Mouse (Mus musculus) olfactory bulb, adult 2 months (tissue): ENCODE measurements around the gene Tspan18. TPM values are rescaled to one million over a fixed set of nuclear protein-coding genes. Genes with fewer than 3 reads are reported as not detected.

Experiments
- H3K27ac ChIP-seq: fragments of 200-500 bp; 2 replicates; pipeline ENCODE4 v1.5.1; 2012; ENCODE audit warnings: low read depth, low read length; ENCODE audit not compliant: insufficient read depth
- H3K4me1 ChIP-seq: fragments of 200-500 bp; 2 replicates; pipeline ENCODE4 v1.6.1; 2012; ENCODE audit warnings: low read length; ENCODE audit not compliant: control insufficient read depth, insufficient read depth
- H3K4me3 ChIP-seq: fragments of 200-500 bp; 2 replicates; pipeline ENCODE4 v1.5.1; 2012; ENCODE audit warnings: mild to moderate bottlenecking, low read depth, low read length, moderate library complexity; ENCODE audit not compliant: insufficient read depth
- CTCF ChIP-seq: fragments of 200-500 bp; IDR thresholded peaks from 2 replicates; pipeline ENCODE4 v1.5.1; 2012; ENCODE audit warnings: low read depth, mild to moderate bottlenecking, low read length, moderate library complexity; ENCODE audit not compliant: insufficient read depth
- POLR2A ChIP-seq: fragments of 200-500 bp; IDR thresholded peaks from 2 replicates; pipeline ENCODE4 v1.6.1; 2012; ENCODE audit warnings: mild to moderate bottlenecking, low read depth, low read length, moderate library complexity; ENCODE audit not compliant: insufficient read depth
- WGBS: fragments of 180-500 bp; shearing (Covaris S2); methylation state at CpG from one replicate; pipeline ENCODE4 v1.1.7; 2018; 5-methylcytosine and 5-hydroxymethylcytosine counted together
- polyA plus RNA-seq: library from polyadenylated mRNA; stranded (reverse); fragments of >200 nt; gene quantifications from 2 replicates; pipeline ENCODE4 v1.2.4, GENCODE M21; 2012; ENCODE audit warnings: low replicate concordance; ENCODE audit not compliant: missing spikeins, insufficient read depth, insufficient read length

Tspan18 gene
- polyA plus RNA-seq, 1 experiment, result not detected

DNA sequence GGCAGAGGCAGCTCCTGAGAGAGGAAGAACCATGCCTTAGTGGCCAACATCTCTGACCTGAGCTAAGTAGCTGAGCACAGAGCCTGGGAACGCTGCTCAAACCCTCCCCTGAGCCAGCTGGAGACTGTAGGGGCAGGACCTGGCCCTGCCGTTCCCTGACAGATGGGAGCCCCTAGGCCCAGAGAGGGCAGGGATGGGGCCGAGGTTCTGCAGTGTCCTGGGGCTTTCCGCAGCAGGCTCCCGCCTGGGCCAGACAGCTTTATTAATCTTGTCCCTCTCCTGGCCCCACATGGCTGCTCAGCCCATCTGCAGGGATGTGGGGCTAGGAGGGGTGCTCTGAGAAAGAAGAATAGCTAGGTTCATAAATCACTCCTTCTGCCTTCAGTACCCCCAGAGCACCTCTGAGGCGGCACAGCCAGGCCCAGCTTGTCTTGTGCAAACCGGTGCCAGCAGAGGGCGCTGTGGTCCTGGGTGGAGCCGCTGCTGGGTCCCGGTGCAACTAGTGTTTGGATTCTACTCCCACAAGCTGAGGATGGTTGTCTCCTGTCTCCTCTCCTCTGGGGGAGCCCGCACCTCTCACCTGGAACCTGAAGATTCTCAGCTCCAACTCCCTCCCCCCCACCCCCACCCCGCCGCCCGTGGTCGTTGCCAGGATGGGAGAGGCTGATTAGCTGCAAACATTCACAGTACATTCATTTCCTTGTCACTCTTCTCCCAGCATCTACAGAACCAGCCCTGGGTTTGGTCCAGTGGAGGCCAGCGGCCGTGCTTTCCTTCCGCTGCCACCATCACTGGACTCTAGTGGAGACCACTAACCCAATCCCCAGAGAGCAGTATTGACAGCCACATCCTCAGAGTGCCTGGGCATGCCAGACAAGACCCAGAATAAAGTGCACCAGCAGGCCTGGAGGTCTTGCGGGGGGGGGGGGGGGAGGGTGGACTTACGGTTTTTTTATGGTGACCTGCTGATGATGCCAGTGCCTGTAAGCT is 107.4 kb downstream of the Tspan18 start:
- peak; percentile 84 for TF ChIP-seq CTCF
- TF ChIP-seq POLR2A, result no peak
- H3K27ac ChIP-seq, result no peak overlapping the region
- 14% methylated on average over 20 of the region's 20 CpGs for WGBS

DNA sequence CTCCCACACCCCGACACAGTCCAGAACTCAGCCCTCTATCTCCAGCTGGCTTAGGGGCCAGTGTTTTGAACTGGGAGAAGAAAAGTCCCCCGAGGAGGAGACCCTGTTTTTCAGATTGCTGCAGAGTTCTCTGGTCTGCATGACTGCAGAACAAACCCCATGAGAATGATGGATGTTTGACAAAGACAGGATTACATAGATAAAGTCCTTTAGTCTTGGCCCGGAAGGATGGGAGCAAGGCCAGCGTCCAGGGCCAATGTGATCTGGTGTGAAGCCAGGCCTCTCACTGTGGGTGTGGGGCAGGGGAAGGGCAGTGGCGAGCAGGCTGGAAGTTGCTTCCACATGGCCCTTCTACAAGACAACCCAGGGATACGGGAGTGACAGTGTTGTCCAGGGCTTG is 110.8 kb downstream of the Tspan18 start:
- no peak overlapping the region for H3K4me3 ChIP-seq
- WGBS, result 66% methylated on average over 6 of the region's 6 CpGs
- no peaks in the 10 kb centered on the region for H3K4me1 ChIP-seq
- TF ChIP-seq CTCF (no peak), POLR2A (no peak)
- H3K27ac ChIP-seq, result no peak overlapping the region

More for the DNA sequence above, 107.4 kb downstream of the Tspan18 start:
- Histone ChIP-seq H3K4me1 (no peaks in the 10 kb centered on the region), H3K4me3 (no peak overlapping the region)

DNA sequence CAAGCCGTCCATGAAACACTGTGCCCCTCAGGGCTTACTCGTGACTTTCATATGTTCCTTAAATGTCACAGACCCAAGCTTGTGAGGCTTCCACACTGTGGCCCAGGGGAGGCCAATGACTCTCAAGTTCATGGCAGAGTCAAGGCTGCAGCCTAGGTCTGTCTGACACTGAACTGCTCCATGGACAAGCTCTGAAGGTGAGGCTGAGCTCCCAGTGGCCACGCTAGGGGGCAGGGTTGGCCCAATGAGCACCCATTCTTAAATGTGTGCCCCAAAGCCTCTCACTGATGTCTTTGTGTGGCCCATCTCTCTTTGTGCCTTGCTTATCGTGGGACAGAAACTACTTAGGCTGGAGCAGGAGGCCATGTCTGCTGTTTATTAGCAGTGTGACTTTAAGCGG is 113.9 kb downstream of the Tspan18 start:
- 73% methylated on average over 5 of the region's 5 CpGs for WGBS
- no peak overlapping the region for H3K4me3 ChIP-seq
- peaks cover 7% of the 10 kb centered on the region; the same call in 1 of the 2 replicates for H3K4me1 ChIP-seq
- TF ChIP-seq CTCF, result no peak
- no peak for TF ChIP-seq POLR2A
- no peak overlapping the region for H3K27ac ChIP-seq

DNA sequence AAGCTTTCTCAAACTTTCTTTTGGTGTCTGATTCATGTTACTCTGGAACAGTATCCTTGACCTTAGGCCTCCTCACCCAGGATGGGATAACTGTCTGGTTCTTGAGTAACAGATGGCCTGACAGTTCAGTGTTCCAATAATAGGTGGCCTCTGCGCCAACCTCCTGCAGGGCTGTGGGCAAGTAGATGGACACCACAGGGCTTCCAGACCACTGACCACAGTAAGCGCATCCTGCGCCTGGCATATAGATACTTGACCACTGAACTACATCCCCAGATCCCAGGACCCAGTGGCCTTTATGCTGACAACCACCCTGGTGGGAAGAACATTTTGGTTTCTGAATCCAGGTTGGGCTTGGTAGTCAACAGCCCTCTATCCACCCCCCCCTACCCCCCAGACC is 114.7 kb downstream of the Tspan18 start:
- H3K27ac ChIP-seq, result no peak overlapping the region

DNA sequence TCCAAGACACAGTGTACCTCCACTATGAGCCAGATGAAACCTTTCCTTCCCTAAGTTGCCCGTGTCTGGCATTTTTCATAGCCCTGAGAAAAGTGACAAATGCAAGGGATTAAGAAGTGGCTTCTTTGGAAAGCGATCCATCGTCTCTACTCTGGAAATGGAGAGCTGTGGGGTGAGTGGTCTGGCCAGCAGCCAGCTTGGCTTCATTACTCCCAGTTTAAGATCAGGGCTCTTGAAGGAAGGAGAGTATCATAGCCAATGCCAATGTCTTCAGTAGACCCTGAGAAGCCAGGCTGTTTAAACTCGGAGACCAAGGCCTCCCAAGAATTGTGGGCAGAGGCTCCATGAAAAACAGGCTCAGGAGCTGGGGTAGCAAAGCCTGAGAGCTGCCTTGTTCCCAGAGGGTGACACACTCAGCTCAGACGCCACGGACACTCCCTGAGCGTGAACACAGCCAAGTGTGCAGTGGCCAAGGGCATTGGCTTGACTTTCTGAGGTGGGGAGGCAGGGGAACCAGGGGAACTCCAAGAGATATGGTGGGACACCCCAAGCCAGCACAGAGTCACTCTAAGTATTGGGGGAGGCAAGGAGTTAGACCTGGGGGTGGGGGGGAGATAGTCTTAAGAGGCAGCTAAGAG is 115.8 kb downstream of the Tspan18 start:
- H3K27ac ChIP-seq, result no peak overlapping the region
- 73% methylated on average over 7 of the region's 7 CpGs for WGBS
- no peak for TF ChIP-seq POLR2A
- no peak for TF ChIP-seq CTCF

More for the DNA sequence above, 114.7 kb downstream of the Tspan18 start:
- TF ChIP-seq CTCF, result no peak
- TF ChIP-seq POLR2A, result no peak
- WGBS, result 97% methylated on average over 3 of the region's 3 CpGs
- no peak overlapping the region for H3K4me3 ChIP-seq
- H3K4me1 ChIP-seq, result peaks cover 7% of the 10 kb centered on the region; the same call in 1 of the 2 replicates

DNA sequence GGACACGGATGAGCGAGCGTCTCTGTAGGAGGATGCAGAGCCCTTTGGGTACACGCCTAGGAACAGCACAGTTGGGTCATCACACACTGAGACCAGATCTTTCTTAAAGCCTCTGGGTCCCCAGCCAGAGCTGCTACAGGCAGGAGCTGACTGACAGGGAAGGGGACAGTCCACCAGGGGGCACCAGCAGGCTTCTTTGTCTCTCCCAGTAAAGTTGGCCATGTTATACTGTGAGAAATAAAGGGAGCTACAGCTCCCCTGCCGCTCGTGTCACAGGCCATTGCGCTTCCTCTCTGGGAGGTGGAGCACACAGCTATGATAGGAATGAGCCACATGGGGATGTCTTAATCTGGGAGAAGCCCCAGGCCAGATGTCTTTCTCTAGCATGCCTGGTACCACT is 117.3 kb downstream of the Tspan18 start:
- WGBS, result 18% methylated on average over 7 of the region's 7 CpGs
- Histone ChIP-seq H3K4me3 (no peak overlapping the region), H3K27ac (no peak overlapping the region), H3K4me1 (peaks cover 7% of the 10 kb centered on the region; the same call in 1 of the 2 replicates)
- TF ChIP-seq CTCF, result peak; percentile 64
- TF ChIP-seq POLR2A, result no peak

More for the DNA sequence above, 115.8 kb downstream of the Tspan18 start:
- Histone ChIP-seq H3K4me1 (peaks cover 7% of the 10 kb centered on the region; the same call in 1 of the 2 replicates), H3K4me3 (no peak overlapping the region)

DNA sequence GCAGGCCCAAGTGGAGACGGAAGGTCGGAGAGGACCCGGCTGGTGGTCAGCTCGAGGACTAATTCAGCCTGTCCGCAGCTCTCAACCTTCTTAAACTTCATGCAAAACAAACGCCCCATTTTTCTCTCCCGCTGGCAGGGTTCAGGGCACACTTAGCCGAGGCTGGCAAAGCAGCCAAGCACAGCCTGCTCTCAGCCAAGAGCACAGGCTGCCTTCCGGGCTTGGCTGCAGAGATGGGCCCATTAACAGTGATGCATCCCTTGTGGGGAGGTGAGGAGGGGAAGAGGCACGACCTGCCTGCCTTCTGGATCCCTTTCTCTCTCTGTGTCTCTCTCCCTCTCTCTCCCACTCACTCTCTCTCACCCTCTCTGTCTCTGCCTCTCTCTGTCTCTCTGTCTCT is 118.5 kb downstream of the Tspan18 start:
- no peak overlapping the region for H3K27ac ChIP-seq
- H3K4me1 ChIP-seq, result peaks cover 7% of the 10 kb centered on the region; the same call in 1 of the 2 replicates
- no peak overlapping the region for H3K4me3 ChIP-seq
- WGBS, result 81% methylated on average over 10 of the region's 10 CpGs
- no peak for TF ChIP-seq CTCF
- TF ChIP-seq POLR2A, result no peak

DNA sequence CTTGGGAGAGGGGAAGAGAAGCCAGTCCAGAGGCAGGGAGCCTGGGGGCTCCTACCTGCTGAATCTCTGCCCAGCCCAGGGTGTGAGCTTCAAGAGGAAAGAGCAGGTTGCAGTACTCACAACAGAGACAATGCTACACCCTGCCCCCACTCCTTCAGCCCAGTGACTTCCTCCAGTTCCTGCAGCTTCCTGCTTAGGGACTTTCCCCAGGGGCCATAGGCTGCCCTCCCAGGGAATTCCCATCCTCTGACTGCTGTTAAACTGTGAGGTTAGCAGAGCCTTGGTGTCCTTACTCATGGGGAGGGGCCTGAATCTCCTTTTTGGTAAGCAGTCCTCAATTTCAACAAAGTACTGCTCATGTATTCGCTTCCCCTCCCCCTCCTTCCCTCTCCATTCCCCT is 120.1 kb downstream of the Tspan18 start:
- H3K27ac ChIP-seq, result no peak overlapping the region
- TF ChIP-seq CTCF, result no peak
- no peak for TF ChIP-seq POLR2A
- no peak overlapping the region for H3K4me3 ChIP-seq
- H3K4me1 ChIP-seq, result peaks cover 7% of the 10 kb centered on the region; the same call in 1 of the 2 replicates
- WGBS, result 91% methylated on average over 1 of the region's 1 CpGs

DNA sequence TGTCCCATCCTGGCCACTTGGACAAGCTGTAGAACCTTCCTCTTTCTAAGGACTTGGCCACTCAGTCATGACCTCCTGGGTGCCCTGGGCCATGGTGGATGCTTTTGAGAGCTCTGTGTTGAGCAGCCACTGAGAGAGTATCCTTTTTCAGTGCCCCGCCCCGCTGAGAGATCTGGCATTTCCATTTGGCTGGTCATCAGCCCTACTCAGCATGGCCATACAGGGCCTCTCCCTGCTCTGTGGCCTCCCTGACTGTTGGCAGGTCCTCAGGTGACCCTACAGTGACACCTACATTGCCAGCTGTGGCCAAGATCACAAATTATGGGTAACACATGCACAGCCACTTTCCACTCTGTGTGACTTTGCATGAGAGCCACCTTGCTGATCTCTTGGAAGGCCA is 121.4 kb downstream of the Tspan18 start:
- Histone ChIP-seq H3K4me3 (no peak overlapping the region), H3K4me1 (peaks cover 7% of the 10 kb centered on the region; the same call in 1 of the 2 replicates), H3K27ac (no peak overlapping the region)
- no peak for TF ChIP-seq CTCF
- TF ChIP-seq POLR2A, result no peak
- WGBS, result 100% methylated on average over 2 of the region's 2 CpGs
